Mouse (Mus musculus) heart, adult 18-20 months (tissue): ENCODE measurements around the gene Casc3. TPM values are rescaled to one million over a fixed set of nuclear protein-coding genes. Genes with fewer than 3 reads are reported as not detected.

Experiments used
- DNase-seq, 2 experiments: peaks; one replicate each; pipeline ENCODE4 v3.0.0; 2021 to 2022; ENCODE audit warnings: mixed read lengths in 1 of 2
- total RNA-seq, 2 experiments: library from RNA; stranded (reverse); gene quantifications; 2 replicates each; pipeline ENCODE4 v1.2.3; 2021

The Casc3 gene
- total RNA-seq, 2 experiments from 2014 or later = 17.2 to 19.3 TPM

DNA sequence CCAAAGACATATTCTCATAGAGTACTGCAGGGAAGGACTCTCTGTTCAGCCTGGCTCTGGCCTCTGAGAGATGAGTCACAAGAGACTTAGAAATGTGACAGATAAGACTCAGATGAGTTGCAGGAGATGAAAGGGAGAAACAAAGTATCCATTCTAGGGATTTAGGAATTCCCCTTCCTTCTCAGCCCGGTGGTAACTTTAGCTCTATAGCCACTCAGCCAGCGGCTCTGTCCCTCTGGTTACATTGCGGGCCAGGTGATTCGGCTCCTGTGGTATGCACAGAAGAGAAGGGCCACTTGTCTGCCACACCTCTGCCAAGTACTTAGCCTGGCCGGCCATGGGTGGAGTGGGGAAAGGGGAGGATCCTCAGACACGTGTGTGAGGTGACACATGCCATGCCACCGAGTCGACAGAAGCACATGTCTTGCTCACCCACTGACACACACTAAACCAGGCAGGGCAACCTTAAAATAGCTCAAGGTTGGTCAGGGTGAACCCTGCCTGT lies 32.0 kb upstream of the Casc3 start:
- DNase-seq = peak; percentile 86 to 92

DNA sequence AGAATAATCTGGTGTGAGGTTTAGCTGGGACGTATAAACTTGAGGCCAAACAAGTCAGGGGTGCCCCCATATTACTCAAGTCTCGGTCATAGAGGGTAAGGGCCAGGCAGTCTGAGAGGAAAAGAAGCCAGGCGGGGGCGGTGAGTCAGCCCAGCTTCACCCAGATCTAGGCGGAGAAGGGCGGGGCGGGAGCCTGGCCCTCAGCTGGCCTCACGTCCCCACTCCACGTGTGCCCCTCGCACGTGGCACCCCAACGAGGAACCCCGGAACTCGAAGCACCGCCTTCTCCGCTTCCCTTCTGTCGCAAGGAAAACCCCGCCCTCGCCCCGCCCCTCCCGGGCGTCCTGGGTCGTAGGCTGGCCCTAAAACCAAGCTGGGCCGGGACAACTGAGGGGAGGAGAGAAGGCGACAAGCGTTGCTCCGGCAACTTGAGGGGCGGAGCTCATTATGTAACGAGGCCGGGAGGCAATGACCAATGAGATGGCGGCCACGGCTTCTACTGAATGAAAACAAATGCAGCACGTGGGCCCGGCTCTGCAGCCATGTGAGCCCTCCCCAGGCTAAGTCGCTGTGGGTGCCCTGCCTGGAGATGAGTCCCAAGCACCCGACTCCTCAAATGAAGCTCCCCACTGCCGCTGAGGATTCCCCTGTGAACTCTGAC lies 30.9 kb upstream of the Casc3 start:
- peak; percentile 100 for DNase-seq

DNA sequence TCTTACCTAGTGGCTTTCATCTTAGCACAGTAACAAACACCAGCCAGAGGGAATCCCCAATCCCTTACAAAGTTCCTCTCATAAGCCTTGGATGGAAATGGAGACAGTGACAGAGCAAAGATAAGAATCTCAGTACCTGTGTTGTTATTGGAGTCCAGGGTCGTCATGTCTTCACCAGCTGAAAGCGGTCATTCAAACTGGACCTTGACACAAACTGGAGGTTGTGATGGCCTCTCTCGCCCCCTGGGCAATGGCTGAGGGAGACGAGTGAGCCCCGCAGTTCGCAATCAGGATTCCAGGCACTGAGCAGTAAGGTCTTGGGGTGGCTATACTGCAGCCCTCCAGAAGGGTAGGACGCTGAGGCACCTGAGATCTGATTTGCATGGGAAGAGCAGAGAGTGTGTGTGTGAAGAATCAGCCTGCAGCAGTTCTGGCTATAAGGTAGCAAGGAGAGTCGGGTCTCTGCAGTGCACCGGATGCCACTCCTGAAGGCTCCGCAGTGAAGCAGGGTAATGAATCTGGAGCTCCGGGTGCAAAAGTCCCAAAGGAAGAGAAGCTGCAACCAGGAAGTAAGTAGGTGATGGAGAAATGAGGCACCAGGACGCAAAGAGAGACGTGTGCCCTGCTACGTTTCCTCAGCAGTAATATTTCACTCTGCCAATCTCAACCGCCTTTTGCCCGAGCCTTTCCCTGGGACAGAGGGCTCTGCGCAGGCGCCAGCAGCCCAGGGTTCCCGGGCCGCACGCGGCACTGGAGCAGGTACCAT lies 29.9 kb upstream of the Casc3 start, which contains the start of gene Nr1d1:
Nr1d1 (minus strand) TSS at position 752 of the 766 bp plus-strand sequence.
- no peak for DNase-seq

DNA sequence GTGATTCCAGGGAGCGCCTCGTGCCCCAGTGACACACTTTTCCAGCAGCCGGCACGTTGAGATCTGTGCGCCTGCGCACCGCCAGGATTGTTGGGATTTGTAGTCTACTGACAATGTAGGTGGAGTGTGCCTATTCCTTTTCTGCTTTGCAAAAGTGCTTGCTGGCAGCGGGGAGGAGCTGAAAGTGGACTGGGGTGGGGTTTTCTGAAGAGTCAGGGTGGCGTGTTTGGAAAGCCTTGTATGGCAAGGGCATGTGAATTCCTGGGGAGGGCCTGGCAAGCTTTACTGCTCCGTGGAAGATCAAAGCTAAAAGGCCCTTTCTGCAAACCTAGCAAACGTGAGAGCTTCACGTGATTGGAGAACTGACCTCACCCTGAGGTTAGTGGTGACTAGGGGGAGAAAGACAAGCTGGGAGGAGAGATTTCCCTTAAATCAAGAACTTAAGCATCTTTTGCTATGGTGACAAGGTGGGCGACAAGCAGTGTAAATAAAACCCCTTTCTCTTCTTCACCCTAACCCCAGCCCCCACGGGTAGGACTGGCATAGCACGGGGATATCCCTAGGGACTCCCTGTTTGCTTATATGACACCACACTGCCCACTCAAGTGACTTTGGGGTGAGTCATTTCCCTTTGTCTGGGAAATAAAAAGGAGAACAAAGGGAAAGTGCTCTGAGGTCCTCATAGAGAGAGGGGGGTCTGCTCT lies 29.2 kb upstream of the Casc3 start:
- DNase-seq = peak; percentile 100

DNA sequence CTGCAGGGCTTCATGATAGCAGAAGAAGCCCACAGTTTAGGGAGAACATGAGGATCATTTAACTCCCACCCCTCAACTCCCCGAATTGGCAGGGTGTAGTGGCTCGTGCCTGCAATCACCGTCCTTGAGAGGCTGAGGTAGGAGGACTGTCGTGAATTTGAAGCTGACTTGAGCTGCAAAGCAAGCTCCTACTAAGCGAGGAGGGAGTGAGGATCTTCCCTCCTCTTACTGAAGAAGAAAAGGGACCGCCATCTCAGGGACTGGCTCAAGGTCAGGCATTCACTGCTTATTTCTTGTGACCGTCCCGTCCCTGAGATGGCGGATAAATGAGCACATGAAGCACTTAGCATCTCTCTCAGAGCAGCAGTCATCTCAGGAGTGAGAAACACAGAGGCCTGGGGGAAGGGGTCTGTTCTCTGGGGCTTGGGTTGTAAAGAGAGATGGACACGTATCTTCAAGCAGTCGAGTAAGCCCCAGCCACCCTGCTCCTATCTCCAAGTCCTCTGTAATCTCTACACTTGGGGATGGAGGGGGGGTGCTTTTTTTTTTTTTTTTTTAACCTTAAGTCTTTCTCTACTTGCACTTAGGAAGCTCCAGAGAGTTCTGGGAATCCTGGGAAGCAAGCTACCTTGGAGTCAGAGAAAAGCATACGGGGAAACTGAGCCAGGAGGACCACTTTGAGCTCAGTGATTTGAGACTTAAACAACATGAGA lies 28.5 kb upstream of the Casc3 start:
- no peak for DNase-seq

DNA sequence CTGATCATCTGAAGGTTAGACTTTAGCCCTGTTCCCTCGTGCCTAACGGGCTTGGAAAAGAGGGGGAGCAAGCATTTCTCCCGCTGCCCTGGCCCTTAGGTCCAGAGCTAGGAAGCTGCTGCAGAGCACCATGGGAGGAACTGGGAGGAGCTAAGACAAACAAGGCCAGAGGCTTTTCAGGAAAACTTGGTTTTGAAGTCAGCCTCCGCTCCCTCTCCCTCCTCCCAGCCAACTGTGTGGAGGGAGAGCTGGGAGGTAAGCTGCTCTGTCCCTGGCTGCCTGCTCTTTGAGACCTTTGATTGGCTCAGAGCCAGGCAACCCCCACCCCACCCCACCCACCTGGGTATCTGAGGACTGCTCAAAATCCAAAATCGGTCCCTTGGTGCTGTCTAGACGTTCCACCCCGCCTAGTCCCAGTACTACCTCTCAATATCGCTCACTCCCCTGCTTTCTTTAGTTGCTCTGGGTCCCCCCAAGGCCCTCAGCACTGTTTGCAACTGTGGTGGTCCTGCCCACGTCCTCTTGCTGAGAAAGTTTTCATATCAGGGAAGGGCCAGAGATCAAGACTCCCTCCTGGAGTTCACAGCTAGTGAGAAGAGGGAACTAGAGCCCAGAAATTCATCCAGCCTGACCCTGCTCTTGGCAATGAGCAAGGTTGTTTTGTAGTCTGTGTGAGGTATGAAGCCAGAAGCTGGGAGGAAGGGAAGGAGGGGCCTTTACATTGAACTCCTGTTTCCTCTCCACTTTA lies 27.7 kb upstream of the Casc3 start:
- DNase-seq = peak; percentile 86 to 92

DNA sequence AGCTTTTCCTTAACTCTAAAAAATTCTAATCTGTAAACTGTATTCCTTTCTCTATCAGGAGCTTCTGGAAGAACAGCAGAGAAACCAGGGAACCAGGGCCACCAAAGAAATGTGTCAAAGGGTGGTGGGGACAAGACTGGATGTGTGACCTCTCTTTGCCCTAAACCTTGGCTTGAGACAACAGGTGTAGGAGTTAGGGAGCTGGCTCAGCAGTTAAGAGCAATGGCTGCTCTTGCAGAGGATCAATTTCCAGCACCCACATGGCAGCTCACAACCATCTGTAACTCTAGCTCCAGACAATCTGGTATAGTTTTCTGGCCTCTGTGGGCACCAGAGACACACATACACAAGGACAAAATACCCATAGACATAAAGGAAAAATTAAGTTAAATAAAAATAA lies 26.8 kb upstream of the Casc3 start:
- DNase-seq = peak in 1 of 2 experiments; percentile 10

DNA sequence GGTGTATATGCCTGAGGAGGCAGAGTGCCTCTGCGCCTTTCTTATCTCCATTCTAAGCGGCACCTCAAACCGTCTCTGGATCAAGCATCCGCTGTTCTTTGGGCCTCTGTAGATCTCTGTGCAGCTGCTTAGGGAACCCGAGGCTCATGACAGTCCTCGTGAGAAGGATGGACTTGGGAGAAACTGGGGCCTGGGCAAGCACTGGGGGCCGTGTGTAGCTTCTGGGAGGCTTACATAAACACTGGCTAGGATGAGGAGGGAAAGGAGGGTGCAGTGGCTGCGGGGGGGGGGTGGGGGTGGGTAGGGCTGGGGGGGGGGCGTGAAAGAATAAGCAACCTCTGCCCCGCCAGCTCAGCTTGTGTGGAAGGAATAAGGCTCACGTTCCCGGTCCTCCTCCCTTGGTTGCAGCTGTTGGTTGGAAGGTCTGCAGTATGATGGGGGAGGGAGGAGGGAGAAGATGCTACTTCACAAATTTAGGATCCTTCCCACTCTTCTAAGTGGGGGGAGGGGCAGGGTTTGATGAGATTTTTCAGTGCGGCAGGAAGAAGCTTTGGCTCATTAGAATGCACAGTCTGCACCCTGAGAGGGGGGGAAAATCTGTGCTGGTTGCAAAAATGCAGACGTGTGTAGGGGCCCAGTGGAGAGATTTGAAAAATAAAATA lies 22.7 kb upstream of the Casc3 start:
- peak; percentile 78 to 86 for DNase-seq

DNA sequence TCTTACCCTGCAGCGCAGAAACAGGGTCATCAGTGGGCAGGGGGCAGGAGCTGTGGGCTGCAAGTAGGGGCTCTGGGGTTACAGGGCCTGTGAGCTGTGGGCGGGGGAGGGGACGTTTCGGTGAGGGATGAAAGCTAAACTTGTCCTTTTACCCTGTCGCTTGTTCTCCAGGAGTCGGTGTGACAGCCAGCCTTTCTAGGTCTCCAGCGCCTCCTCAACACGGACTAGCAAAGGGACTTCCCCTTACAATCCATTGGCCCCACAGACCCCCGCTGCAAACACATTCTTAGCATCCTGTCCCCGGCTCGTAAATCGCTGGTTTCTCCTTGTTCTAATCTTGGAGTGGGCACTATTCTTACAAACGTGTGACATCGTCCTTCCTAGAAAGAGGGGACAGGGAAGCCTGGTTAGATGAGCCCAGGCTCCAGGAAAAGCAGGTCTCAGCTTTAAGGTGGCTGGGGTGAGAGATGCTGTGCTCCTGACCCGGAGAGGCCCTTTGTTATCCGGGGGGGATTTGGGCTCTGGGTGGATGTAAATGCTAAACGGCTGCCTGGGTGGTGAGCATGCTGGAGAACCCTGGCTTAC lies 22.0 kb upstream of the Casc3 start:
- DNase-seq = peak in 1 of 2 experiments; percentile 44

DNA sequence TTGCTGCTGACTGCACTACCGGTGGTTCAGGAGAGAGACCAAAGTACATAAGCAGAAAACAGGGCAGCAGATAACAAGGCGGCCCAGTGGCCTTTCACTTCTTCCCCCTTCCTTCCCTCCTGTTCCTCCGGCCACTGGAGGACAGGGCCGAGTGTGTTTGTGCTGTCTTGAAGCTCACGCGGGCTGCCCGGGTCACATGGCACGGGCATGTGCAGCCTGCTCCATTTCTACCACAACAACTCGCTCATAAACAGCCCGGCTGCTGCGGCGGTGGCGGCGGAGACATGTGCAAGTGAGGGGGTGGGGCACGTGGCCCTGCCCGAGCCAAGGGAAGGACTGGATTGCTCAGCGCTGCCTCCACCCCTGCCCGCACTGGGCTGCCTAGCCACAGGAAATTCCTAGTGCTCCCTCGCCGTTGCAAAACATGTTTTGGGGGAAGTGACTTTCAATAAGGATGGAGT lies 21.4 kb upstream of the Casc3 start:
- DNase-seq = peak; percentile 97 to 99

DNA sequence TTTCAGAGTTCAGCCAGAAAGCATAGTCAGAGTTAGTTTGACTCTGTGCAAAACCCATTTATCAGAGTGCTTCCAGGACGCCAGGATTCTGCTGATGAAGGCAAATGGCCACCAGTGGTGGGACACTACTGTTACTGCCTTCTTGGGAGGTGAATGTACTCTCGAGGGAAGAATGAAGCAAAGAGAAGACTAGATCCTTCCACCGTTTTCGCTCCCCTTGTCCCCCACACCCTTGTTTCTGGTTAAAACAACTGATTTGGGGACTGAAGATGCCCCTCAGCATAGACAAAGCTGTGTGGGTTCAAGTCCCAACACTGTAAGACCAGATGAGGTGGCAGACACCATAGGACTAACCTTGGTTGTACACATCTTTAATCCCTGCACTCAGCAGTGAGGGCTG lies 20.6 kb upstream of the Casc3 start:
- peak in 1 of 2 experiments; percentile 49 for DNase-seq

DNA sequence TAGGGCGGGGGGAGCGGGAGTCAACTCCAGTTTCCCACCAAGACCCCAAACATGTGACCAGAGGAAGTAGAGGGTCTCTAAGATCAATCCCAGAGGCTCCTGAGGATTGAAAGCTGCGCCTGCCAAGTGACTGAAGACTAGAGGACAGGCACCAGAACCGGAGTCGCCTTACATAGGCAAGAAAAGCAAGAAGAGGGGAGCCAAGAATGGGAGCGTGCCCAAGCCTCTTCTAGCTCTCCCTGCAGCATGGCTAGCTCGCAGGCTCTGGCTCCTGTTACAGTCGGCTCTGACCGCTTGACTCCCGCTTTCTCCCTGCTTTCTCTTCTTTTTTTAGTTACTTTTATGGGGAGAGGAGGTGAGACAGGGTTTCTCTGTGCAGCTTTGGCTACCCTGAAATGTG lies 19.5 kb upstream of the Casc3 start:
- DNase-seq = peak; percentile 57 to 64

DNA sequence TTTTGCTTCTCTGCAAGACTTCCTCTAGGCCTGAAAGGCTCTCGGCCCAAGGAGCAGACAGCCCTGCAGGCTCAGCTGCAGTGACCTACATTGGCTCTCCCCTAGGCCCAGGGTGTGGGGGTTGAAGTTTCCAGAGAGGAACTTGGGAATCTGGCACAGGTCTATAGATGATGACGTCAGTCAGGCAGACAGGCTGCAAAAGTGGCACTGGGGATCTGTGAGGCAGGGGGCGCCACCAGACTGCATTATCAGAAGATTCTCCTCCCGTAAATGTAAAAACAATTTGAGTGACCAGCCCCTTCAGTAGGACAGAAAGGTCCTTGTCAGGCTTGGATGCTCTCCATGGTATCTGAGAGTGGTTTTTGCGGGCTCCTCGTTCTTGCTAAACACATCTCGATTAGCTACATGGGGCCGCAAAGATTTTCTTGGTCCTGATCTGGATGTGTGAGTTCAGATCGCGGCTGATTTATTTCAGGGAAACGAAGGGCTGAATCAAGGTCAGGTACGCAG lies 18.9 kb upstream of the Casc3 start:
- DNase-seq = peak; percentile 92 to 94

DNA sequence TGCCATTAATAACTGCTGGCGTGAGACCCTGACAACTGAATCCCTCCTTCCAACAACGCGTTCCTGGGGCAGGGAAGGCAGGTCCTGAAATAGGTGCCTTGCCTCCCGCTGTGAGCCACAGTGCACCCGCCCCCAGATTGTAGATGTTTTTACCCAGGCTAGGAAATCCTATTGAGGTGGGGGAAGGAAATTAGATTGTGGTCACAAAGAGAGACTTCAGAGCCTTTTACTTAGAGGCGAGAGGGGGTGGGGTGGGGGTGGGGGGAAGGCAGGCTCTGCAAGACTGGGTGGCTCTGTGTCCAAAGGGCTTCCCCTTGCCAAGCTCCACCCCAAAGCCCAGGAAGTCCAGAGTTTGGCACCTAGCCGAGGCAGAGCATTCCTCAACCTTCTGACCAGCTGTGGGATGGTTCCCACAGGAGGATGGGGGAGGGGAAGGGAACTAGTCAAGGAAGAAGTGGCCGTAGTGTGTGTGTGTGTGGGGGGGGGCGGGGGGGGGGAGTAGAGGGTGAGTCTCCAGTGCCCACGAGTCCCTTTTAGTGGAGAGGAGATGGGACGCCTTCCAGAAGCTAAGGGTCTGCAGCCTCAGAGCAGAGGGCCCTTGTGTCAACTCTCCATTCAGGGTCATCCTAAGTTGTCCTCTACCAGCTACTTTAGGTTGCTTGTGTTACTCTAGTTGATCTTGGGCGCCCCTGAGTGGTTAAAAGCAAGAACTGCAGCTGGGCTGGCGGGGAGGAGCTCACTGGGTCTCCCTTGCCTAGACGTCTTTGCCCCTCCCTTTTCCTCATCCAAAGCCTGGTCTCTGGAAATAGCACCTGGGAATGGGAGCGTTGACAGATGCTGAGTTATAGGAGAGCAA lies 18.1 kb upstream of the Casc3 start:
- DNase-seq = peak; percentile 99 to 100

DNA sequence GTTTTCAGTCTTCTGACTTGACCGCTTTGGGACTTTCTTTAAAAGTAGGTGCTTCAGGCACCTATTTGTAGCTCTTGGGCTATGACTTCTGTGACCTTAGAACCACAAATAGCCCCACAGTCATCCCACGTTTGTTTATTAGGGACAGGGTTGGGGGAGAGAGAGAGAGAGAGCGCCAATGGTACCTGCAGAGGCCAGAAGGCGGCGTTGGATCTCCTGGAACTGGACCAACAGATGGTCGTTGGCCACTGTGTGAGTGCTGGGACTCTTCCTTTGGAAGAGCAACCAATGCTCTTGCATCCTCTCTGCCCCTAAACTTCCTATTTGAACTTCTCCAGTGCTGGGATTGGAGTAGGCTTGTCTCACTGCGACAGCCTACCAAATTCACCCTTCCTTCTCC lies 17.5 kb upstream of the Casc3 start:
- no peak for DNase-seq

DNA sequence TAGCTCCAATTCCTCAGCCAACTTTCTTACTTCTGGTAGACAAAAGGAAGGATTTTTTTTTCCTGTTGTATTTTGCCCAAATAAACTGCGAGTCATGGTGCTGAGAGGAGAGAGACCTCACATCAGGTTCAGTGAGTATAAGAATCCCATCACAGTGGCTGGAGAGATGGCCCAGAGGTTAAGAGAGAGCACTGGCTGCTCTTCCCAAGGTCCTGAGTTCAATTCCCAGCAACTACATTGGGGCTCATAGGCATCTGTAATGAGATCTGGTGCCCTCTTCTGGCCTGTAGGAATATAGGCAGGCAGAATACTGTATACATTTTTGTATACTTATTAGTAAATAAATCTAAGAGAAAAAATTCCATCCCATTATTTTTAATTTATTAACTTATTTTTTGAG lies 17.0 kb upstream of the Casc3 start:
- no peak for DNase-seq

DNA sequence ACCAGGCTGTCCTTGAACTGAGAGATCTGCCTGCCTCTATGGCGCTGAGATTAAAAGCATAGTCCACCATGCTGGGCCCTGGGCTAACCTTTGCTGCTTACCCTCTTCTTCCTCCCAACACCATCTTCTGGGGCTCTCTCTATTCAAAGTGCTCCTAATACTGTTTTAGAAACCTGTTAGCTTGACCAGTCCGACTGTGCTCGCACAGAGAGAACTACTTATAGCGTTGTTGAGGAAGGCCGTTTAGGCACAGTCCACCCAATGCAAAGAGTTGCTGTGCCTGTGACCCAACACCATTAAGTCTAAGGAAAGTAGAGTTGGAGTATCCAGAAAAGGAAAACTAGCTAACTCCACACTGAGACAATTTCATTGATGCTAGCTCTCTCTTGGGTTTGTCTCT lies 16.6 kb upstream of the Casc3 start:
- peak in 1 of 2 experiments; percentile 51 for DNase-seq

DNA sequence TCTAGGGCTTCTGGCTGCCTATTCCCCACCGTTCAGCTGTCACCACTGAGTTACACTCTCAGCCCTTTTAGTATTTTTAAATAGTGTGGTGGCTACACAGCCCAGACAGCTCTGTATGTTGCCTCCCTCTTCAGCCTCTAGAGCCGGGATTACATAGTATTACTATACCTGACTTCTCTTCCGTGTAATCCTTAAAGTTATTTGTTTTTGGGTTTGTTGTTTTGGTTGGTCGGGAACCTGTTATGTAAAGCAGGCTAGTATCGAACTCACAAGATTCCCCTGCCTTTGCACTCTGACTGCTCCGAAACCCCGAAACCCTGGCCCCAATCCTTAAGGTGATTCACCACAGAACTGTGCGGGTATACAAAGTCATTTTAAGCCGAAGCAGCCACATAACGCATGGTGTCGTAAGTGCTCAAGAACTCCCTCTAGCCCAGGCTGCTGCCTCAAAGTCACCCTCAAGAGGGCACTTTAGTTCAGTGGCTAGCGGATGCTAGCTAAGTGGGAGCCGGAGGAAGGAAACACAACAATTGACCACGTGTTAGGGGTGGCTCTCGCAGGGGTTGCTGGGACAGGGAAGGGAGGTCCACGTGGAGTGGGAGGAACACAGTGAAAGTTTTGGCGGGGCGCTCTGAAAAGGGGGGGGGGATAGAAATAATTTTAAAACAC lies 16.0 kb upstream of the Casc3 start:
- DNase-seq = peak; percentile 95 to 97
